Mouse (Mus musculus) liver, embryonic 14.5 days (tissue): ENCODE results near the gene Fat2. TPM values are rescaled to one million over a fixed set of nuclear protein-coding genes. Genes with fewer than 3 reads are reported as not detected.

Experiments used
- ATAC-seq: fragments of 200-750 bp; cut with Nextera tagmentation; 2 replicates; pipeline ENCODE4 v1.8.0; 2017; ENCODE audit warnings: moderate number of reproducible peaks, mild to moderate bottlenecking, moderate library complexity; ENCODE audit not compliant: insufficient read depth
- DNase-seq, 3 experiments: peaks; one replicate each; pipeline ENCODE4 v3.0.0-alpha.2; 2012 to 2013; ENCODE audit warnings: low read depth in 3 of 3, low spot score in 3 of 3
- H3K27ac ChIP-seq: fragments of 300-500 bp; sonication (generic); 2 replicates; pipeline ENCODE4 v1.5.1; 2014; ENCODE audit warnings: moderate library complexity, mild to moderate bottlenecking, control low read depth, inconsistent platforms
- H3K27me3 ChIP-seq: fragments of 300-500 bp; sonication (generic); 2 replicates; pipeline ENCODE4 v1.6.1; 2014; ENCODE audit warnings: mild to moderate bottlenecking, low read length, moderate library complexity; ENCODE audit not compliant: control insufficient read depth, insufficient read depth
- H3K36me3 ChIP-seq: fragments of 300-500 bp; sonication (generic); replicated peaks from 2 replicates; pipeline ENCODE4 v1.6.1; 2014; ENCODE audit warnings: low read depth; ENCODE audit not compliant: control insufficient read depth, insufficient read depth
- H3K4me1 ChIP-seq, 2 experiments: fragments of 200-500 bp in 1 of 2; fragments of 300-500 bp in 1 of 2; sonication (generic) in 1 of 2; replicated peaks; 2 replicates each; pipeline ENCODE4 v1.6.1; 2012 to 2014; ENCODE audit warnings: antibody characterized with exemption in 1 of 2, inconsistent platforms in 1 of 2, low read length in 1 of 2; ENCODE audit not compliant: control insufficient read depth in 2 of 2, insufficient read depth in 2 of 2
- H3K4me2 ChIP-seq: fragments of 300-500 bp; sonication (generic); 2 replicates; pipeline ENCODE4 v1.6.1; 2014; ENCODE audit warnings: low read depth, mild to moderate bottlenecking, control low read depth, moderate library complexity
- H3K4me3 ChIP-seq, 2 experiments: fragments of 200-500 bp in 1 of 2; fragments of 300-500 bp in 1 of 2; sonication (generic) in 1 of 2; 2 replicates each; pipeline ENCODE4 v1.5.1; 2012 to 2014; ENCODE audit warnings: low read depth in 2 of 2, low read length in 2 of 2, mild to moderate bottlenecking in 2 of 2, control low read depth in 1 of 2, inconsistent platforms in 1 of 2, moderate library complexity in 1 of 2; ENCODE audit not compliant: insufficient read depth in 1 of 2
- H3K9ac ChIP-seq: fragments of 300-500 bp; sonication (generic); replicated peaks from 2 replicates; pipeline ENCODE4 v1.6.1; 2014; ENCODE audit warnings: mild to moderate bottlenecking, control low read depth, moderate library complexity
- H3K9me3 ChIP-seq: fragments of 300-500 bp; sonication (generic); 2 replicates; pipeline ENCODE4 v1.6.1; 2016; ENCODE audit warnings: low read length, mixed read lengths; ENCODE audit not compliant: control insufficient read depth
- CTCF ChIP-seq: IDR thresholded peaks from 2 replicates; pipeline ENCODE4 v1.5.1; 2016; ENCODE audit warnings: antibody characterized with exemption, low read depth, control low read depth
- EP300 ChIP-seq: IDR thresholded peaks from 2 replicates; pipeline ENCODE4 v1.6.1; 2016; ENCODE audit warnings: antibody characterized with exemption, low read depth
- WGBS: fragments of 180-500 bp; shearing (Covaris S2); extraction: QIAGEN DNeasy Blood & Tissue Kit; methylation state at CpG from one replicate; pipeline ENCODE4 v1.1.7; 2014; ENCODE audit not compliant: insufficient replicate concordance; 5-methylcytosine and 5-hydroxymethylcytosine counted together
- polyA plus RNA-seq, 2 experiments: library from polyadenylated mRNA; depleted of rRNA in 1 of 2; stranded (reverse) in 1 of 2; unstranded in 1 of 2; fragments of >200 nt; fragmentation: Nextera tagmentation in 1 of 2; extraction: Ambion mirVana in 1 of 2; gene quantifications; 2 replicates each; pipeline versions ENCODE4 v1.2.1 to v1.2.3; 2012 to 2014

Gene Fat2
- polyA plus RNA-seq, 2 experiments, result under 0.01 TPM; not detected in 1

DNA sequence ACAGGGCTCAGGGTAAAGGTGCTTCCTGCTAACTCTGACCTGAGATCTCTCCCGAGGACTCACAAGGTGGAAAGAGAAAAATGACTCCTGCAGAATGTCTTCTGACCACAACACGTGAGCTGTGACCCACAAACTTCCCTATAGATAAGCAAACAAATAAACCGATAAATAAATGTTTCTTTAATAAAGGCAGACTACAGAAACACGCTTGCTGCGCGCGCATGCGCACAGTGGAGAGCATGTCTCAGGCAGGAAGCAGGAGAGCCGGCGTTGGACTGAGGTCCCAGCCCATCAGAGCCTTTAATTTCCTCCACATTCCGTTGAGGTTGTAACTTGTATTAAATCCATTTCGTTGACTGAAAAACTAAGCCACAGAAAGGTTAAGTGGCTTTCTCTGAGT, 37.0 kb upstream of the Fat2 start:
- TF ChIP-seq CTCF (no peak), EP300 (no peak)

DNA sequence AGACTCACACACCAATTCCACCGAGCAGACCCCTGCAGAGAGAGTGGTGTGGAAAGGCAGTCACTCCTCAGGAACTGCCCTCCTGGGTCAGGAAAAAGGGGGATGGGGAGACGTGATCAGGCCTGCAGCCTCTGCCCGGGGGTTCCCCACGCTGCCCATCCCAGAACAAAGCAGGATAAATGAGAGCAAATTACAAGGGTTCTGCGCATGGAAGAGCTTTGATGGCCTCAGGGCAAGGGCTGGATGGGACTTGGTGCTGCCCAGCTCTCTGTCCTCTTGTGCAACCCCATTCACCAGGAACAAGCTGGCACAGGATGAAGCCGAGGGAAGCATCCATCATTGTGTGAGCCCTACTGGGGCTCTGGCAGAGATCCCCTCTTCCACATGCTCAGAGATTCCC, 35.6 kb upstream of the Fat2 start:
- Histone ChIP-seq H3K36me3 (no peaks in the 10 kb centered on the region), H3K9me3 (no peaks in the 10 kb centered on the region), H3K9ac (no peak overlapping the region), H3K4me3 (no peak overlapping the region), H3K4me1 (no peaks in the 10 kb centered on the region), H3K27ac (no peak overlapping the region), H3K27me3 (no peaks in the 10 kb centered on the region), H3K4me2 (no peak overlapping the region)
- WGBS, result 52% methylated on average over 6 of the region's 6 CpGs
- no peak for ATAC-seq
- DNase-seq, result no peak
- no peak for TF ChIP-seq CTCF

More for the DNA sequence above, 37.0 kb upstream of the Fat2 start:
- Histone ChIP-seq H3K4me2 (no peak overlapping the region), H3K9me3 (no peaks in the 10 kb centered on the region), H3K4me3 (no peak overlapping the region), H3K9ac (no peak overlapping the region), H3K36me3 (no peaks in the 10 kb centered on the region), H3K27me3 (no peaks in the 10 kb centered on the region), H3K27ac (no peak overlapping the region), H3K4me1 (no peaks in the 10 kb centered on the region)
- DNase-seq (no peak), ATAC-seq (no peak)
- 47% methylated on average over 12 of the region's 12 CpGs for WGBS

DNA sequence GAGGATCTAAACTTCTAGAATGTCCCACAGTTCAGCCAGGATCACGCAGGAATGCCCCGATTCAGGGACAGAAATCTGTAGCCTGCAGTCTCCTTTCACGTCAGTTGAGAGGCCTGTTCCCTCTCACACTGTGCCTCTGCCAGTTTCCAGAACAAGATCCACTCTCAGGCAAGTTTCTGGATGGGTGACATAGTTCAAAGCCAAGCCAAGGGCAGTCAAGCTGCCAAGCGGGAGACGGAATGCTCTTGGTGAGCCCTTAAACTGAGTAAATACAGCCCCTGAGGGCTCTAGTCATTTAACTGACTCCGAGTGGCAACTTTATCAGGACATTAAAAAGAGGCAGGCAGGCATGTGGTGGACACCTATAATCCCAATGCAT, 32.7 kb upstream of the Fat2 start:
- no peaks in the 10 kb centered on the region for H3K27me3 ChIP-seq
- ATAC-seq (no peak), DNase-seq (no peak)
- H3K36me3 ChIP-seq, result no peaks in the 10 kb centered on the region
- H3K4me2 ChIP-seq, result no peak overlapping the region
- no peak for TF ChIP-seq EP300
- TF ChIP-seq CTCF, result no peak
- H3K4me1 ChIP-seq, result no peaks in the 10 kb centered on the region
- no peak overlapping the region for H3K4me3 ChIP-seq
- no peak overlapping the region for H3K27ac ChIP-seq
- 52% methylated on average over 6 of the region's 6 CpGs for WGBS
- no peaks in the 10 kb centered on the region for H3K9me3 ChIP-seq
- no peak overlapping the region for H3K9ac ChIP-seq

- H3K27ac ChIP-seq, result no peak overlapping the region
- H3K4me2 ChIP-seq, result no peak overlapping the region
- H3K4me1 ChIP-seq, result no peaks in the 10 kb centered on the region
- H3K36me3 ChIP-seq, result no peaks in the 10 kb centered on the region
- H3K9ac ChIP-seq, result no peak overlapping the region
- no peak for TF ChIP-seq CTCF
- TF ChIP-seq EP300, result no peak
- no peak for ATAC-seq
- no peak for DNase-seq
- H3K9me3 ChIP-seq, result no peaks in the 10 kb centered on the region
- 49% methylated on average over 4 of the region's 4 CpGs for WGBS
- H3K27me3 ChIP-seq, result no peaks in the 10 kb centered on the region
- H3K4me3 ChIP-seq, result no peak overlapping the region
These were observed 32.2 kb upstream of the Fat2 start for GRCm38 (mm10) chr11:55368388-55369092.

GRCm38 (mm10) chr11:55367783-55368182, 31.4 kb upstream of the Fat2 start:
- H3K36me3 ChIP-seq, result no peaks in the 10 kb centered on the region
- no peak overlapping the region for H3K9ac ChIP-seq
- no peaks in the 10 kb centered on the region for H3K27me3 ChIP-seq
- ATAC-seq (no peak), DNase-seq (no peak)
- H3K9me3 ChIP-seq, result no peaks in the 10 kb centered on the region
- WGBS, result 59% methylated on average over 10 of the region's 10 CpGs
- no peak overlapping the region for H3K27ac ChIP-seq
- H3K4me2 ChIP-seq, result no peak overlapping the region
- TF ChIP-seq EP300, result no peak
- TF ChIP-seq CTCF, result no peak
- H3K4me3 ChIP-seq, result no peak overlapping the region
- no peaks in the 10 kb centered on the region for H3K4me1 ChIP-seq
